Mouse (Mus musculus) retina, postnatal 1 day (tissue): ENCODE measurements around the gene Cyfip2.
A peak's percentile ranks its signal among the peaks of the same experiment; 100 is the strongest.

Experiments used
- DNase-seq: peaks from one replicate; pipeline ENCODE4 v3.0.0-alpha.2; 2012

The Cyfip2 gene

DNA sequence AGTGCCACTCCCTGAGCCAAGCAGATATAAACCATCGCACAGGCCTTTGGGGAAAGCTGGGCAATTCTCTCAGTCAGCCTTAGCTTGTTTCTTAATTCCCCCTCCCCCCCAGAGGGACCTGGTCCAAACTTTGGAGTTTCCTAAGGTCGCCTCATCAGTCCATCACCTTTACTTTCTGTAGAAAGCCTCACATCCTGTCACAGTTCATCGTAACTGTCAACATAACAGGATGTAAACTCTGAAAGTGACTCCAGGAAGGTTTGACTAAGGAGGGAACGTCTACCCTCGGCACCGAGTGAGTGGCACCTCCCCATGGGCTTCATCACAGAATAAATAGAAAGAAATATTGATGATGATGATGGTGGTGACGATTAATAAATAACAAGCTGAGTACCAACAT, 4.9 kb downstream of the Cyfip2 start:
- no peak for DNase-seq

DNA sequence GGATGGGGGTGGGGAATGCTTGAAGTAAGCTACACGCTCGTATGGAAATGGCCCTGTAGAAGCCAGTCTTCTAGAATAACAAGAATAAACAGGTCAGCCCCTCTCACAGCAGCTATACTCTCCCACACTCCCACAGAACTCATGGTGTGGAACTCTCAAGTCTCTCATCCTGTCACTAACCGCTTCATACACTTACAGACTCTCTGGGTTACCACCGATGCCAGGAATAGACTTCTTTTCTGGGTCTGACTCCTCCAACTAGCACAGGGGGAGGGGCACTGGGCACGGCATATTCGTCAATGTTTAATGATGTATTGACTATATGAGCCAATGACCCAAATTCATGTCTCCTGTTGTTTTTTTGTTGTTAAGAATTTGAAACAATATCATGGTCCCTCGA, 5.9 kb downstream of the Cyfip2 start:
- DNase-seq = no peak

DNA sequence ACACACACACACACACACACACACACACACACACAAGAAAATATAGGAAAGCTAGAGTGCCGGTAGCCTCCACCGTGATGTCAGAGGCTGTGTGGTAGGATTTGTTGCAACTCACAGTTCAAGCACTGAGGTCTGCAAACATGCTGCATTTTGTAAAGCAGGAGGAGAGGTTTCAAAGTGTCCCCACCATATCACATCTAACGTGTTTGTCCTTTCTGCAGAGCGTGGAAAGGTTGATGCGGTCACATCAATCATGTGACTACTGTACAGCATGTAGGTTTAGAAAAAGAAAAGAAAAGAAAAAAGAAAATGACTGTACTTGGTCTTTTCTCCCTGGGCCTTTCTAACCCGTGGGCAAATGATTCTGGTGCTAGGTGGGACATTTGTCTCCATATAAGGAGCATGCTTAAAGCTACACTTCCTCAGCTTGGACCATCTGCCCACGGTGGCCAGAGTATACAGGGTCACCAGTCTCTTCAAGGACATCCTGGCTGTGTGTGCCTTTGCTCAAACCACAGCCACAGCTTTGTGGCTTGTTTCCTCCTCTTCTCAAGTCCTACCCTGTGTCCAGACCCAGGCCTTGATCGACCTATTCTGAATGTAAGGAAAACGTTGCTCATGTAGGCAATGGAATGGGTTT, 6.7 kb downstream of the Cyfip2 start:
- no peak for DNase-seq

DNA sequence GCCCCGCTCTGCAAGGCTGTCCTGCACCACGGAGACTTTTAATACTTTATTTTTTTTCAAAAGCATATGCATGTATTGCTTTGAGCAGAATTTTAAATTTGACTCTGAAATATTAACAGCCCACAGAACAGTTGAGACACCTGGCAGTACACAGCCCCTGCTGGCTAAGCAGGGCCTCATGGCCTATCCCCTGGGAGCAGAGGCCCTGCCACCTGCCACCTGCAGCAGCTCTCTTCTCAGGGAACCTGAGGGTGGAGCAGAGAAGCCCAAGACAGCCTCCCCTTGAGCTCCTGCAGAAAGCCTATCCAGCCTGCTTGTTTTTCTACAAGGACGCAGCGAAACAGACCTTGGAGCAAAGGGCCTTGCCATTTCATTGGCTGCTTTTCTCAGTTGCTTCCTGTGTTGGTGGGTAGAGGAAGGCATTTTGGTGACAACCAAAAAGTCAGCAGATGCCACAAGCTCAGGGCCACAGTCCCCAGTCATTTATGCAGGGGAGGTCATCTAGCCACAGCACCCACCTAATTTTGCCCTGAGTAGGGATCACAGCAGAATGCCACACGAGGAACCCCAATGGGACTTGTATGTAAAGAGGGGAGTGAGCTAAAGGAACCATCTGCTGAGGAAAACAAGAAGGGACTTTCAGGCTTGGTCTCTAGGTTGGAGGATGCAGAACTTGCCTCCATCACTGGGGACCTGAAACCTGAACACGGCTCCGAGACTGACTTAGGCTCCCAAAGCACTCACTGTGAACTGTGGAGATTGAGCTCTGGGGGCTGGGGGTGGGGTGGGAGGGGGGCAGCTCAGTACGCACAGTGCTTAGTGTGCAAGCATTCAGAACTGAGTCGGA, 7.6 kb downstream of the Cyfip2 start:
- no peak for DNase-seq

DNA sequence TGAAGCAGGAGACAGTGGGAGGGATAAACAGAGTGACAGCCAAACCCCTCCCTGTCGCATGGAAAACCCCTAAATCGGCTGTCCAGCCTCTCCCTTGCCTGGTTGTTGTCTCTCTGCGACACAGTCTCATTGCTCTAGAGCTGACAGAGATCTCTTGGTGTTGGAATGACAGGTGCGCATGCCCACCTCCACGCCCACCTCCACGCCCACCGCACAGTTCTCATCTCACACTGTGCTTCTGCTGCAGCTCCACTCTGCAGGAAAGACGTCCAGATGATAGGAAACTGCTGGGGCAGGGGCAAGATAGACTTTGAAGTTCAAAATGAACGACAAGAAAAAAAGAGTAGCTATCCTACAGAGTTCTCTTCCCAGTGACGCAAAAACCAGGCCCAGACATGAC, 8.6 kb downstream of the Cyfip2 start:
- no peak for DNase-seq

DNA sequence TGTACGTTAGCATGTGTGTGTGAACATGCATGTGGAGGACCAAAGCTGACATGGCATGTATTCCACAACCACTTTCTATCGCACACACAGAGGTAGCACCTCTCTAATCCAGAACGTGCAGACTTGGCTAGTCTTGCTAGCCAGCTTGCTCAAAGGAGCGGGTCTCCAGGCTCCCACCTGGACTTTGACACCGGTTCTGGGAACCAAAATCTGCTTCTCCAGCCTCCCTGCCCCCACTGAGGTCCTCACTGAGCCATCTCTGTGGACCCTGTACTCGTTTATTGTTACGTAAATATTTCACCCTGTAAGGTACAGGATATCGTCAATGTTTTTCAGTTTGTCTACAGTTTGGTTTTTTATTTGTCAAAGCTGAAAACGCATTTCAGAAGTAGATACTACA, 10.2 kb downstream of the Cyfip2 start:
- no peak for DNase-seq

DNA sequence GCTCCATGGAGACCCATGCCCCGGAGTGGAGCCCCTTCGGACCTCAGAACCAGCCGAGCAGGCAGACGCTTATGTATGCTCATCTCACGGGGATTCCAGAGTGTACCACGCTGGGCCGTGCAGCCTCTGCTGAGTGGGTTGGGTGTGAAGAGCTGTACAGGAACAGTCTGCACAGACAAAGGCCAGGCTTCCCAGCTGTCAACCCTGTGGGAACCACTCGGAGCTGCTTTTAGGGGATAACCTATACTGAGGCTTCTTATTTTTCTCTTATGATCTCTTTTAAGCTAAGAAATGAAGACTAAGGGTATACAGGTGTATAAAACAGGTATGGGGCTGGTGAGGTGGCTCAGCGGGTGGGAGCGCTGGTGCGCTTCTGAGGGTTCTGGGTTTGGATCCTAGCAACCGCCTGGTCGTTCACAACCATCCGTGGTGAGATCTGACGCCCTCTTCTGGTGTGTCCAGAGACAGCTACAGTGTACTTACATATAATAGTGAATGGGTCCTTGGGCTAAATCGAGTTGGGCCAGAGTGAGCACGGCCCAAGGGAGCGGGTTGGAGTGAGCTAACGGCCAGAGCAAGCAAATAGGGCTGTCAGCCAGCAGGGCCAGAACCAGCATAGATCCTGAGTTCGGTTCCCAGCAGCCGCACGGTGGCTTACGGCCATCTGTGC, 10.9 kb downstream of the Cyfip2 start:
- DNase-seq = no peak

DNA sequence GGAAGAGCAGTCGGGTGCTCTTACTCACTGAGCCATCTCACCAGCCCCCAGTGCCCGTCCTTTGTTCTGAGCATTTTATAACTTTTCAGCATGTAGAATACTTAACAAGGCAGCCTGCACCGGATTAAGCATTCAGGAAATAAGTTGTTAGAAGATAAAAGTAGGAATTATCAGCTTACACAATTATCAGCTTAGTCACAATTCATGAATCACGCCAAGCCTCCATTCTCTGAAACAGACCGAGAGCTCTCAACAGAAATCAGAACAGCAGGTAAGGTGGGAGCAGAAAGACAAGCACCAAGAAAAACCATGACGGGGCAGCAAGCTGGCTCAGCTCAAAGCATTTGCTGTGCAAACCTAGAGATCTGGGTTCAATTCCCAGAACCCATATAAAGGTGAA, 12.8 kb downstream of the Cyfip2 start:
- DNase-seq = peak; percentile 60

DNA sequence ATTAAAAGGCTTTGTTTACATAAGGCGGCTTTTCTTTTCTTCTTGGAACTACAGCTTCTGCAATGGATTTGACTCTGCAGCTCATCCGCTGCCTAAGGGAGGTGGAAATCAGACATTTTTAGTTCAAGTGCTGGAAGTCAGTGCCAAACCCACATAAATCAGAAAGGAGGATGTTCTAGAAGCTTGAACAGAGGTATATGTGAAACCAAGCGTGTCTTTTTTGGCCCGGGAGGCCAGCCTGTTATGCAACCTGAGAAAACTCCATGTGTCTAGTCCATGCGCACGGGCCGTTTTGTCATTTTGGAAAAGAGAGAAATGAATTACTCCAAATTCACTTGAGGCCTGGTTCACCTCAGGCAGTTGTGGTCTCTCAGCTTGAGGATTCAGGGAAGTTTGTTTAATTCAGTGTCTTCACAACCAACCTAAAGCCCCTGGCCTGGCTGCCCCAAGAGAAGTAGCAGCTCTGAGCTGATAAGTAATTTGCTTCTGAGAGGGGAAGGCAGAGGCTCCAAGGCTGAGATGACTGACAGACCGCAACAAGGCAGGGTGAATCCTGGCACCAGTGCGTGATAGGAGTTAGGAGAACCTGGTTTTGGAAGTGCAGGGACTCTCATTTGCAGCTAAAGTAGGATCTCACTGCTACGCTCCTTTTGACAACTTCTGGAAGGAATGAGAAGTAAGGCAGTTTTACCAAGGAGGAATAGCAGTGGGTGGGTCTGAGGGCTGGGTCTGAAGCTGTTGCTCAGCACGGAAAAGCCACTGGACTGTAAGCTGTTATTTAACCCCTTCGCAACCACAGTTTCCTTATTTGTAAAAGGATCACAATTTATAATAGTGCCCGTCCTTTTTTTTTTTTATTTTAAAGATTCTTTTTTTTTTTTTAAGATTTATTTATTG, 13.5 kb downstream of the Cyfip2 start:
- DNase-seq = no peak

DNA sequence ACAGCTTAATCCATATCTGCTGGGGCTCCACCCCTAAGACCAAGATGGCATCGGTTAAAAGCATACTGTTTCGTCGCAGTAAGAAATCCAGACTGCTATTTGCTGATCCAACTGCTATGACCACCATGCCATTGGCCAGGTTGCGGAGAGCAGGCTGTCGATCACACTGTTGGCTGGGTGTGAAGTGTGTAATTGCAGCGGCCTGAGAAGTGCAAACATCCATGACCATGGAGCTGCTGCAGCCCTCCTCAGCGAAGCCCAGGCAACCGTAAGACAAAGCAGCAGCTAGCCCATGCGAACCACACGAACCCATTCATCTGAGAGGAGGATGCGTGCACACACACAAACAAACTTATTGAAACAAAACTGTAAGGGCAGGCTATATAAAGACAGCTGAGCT, 18.3 kb downstream of the Cyfip2 start:
- no peak for DNase-seq

DNA sequence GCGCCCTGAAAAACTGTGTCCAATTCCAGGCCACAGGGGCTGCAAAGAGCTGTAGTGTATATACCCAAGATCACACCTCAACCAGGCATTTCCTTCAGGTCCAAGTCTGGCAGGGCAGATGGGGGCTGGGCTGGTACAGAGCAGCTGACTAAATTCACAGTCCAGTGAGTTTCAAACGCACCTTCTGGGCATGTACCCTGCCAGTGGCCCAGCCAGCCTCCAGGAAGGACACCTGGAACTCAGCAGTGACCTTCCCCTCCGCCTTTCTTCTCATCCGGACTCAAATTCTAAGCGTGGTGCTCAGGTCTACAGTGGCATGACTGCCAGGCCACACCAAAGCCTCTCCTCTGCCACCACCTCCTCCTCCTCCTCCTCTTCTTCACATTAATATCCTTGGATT, 19.2 kb downstream of the Cyfip2 start:
- no peak for DNase-seq

DNA sequence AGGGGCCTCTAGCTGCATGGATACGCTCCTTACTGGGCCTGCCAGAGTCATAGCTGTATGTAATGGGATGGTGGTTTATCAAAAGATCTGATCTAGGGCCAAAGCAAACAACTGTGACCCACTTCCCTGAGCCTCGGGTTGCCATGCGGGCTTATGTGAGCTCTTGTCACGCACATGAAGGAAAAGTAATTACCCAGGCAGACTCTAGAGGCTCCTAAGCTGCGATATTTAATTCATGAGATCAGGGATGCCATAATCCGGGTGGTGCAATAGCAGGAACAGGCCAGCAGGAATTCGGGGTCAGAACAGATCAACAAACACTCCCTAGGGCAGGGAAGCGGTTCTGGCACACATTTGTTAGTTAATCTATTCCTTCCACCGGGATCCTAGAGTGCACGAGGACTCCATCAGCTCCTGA, 21.7 kb downstream of the Cyfip2 start:
- DNase-seq = peak; percentile 78

DNA sequence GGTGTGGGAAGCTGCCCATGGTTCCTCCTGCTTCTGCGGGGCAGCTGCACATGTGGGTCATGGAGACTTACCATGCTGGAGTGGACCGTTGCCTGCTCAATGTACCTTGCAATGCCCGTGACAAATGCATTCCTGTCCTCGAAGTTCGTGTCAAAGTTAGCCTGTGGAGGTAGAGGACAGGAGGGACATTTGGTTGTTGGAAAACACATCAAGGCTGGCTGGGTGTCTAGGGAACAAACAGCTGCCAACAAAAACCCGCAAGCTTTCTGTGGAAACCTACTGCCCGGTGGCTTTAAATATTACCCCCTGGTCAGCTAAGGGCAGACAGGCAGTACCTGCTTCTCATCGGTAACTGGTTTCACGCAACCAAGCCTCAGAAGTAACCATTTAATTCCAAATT, 23.1 kb downstream of the Cyfip2 start:
- no peak for DNase-seq

DNA sequence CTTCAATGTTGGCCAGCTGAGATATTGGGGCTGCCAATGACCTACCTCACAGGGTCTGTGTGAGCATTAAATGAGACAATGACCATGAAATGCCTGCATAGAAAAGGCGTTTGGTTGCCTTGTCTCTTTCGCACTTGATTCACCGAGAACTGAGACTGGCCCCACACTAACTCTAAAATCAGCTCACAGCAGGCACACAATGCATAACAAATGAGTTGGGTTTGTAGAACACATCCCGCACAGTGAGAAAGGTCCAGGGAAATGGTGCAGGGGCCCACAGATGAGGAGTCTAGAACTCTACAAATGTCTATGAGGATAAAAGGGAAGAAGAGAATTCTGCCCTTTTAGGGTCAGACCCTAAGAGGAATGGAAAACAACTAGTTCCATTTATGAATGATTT, 23.6 kb downstream of the Cyfip2 start:
- DNase-seq = no peak

DNA sequence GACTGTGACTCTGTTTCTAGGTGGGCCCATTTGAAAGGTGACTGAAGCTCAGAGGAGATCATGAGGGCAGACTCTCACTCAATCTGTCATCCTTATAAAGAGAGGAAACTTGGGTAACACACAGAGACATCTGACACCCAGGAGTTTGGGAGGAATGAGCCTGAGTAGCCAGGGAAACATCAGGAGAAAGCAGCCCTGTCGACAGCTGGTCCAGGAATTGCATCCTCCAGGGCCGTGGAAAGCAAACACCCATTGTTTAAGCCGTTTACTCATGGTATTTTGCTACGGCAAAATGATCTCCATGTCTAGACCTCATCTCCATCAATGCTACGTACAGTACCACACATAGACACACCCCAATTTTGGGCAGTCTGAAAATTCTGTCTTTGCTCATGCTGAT, 24.6 kb downstream of the Cyfip2 start:
- no peak for DNase-seq

DNA sequence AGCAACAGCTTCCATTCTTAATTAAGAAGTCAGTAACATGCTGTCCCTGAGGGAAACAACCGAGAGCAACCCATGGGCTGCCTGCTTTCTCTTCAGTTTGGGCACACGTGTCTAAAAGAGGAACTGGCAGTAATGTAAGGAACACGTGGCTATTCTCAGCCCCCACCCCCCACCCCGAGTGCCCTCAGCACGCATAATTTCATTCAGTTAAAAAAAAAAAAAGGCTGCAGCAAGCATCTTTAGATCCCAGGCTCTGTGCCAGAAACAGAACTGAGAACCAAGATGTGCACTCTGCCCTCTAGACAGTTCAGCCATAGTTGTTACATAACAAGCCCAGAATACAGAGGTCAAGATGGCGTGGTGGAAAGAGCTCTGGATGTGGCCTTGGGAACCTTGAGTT, 25.9 kb downstream of the Cyfip2 start:
- DNase-seq = no peak

DNA sequence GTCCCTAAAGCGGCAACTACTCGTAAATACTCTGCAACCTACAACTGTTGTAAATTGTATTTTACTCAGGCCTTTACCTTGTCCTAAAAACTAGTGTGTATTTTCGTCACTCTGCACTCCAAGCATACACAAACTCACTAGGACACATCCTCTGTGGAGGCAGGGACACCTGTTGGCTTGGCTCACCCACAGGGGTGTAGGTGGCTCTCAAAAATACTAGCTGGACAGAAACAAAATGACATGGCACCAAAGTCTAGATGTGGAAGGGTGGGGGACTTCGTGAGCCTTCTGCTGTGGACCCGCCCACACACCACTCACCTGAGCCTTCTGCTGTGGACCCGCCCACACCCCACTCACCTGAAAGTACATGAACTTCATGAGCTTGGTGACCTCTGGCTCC, 28.9 kb downstream of the Cyfip2 start:
- DNase-seq = no peak

DNA sequence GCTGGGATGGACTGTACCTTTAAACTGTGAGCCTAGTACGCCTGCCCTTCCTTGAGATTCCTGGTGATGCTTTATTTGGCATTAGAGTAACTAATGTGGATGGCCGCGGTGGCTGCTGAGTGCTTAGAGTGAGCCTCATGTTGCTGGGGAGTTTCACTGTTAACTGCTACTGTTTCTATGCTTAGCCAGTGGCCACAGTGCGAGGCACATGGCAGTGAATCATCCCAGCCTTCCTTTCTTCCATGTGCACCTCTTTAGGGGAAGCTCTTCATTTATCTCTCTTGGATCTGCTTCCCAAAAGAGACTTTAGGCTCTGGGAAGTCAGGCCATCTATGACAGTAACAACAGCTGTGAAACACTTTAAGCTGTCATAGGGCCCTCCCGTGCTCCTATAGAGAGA, 30.0 kb downstream of the Cyfip2 start:
- no peak for DNase-seq

DNA sequence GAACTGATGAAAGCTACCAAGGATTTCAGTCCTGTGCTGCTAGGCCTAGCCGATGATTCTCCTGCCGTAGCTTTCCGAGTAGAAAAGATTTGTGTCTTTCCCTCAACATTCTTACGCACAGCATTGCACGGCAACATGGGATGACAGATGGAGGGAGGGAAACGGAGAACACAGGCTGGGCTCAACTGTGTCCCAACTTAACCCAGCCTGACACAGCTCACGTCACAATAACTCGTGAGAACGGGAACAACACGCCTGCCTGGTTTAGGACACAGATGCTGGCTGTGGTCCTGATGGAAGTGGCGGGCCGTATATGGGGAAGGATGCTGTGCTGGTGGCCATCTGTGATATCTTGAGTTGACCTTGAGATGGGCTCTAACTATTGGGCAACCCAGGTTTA, 34.0 kb downstream of the Cyfip2 start:
- no peak for DNase-seq

DNA sequence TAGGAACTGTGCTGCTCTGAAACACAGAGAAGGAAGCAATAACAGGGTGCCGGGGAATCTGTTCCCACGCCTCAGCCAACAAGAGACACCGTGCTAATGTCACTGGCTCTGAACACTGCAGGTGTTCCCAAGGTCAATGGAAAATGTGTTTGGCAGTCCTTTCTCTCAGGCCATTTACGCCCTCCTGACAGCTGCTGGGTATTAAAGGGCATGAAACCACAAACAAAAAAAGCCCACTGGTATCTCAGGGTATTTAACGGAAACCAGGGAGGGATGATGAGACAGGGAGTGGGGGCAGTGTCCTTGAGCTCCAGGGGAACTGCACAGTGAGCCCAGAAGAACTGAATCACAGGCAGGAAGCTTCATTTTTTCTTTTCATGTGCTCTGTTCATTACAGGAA, 34.5 kb downstream of the Cyfip2 start:
- DNase-seq = no peak

DNA sequence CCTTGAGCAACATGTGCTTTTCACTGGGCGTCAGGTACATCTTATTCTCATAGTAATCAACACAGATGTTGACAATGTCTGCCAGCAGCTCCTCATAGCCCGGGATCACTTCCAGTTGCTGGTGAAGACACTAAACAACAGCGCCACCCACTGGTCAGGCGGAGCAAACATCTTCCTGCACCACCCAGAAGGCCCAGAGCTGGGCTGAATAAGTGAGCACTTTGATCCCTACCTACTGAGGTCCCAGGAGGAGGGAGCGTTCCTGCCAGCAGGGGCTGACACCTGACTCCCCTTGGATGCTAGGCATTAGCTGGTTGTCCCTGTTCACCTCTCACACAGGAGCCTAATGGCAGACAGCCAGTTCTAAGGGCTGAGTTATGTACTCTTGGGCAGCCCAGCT, 35.9 kb downstream of the Cyfip2 start:
- peak; percentile 53 for DNase-seq

DNA sequence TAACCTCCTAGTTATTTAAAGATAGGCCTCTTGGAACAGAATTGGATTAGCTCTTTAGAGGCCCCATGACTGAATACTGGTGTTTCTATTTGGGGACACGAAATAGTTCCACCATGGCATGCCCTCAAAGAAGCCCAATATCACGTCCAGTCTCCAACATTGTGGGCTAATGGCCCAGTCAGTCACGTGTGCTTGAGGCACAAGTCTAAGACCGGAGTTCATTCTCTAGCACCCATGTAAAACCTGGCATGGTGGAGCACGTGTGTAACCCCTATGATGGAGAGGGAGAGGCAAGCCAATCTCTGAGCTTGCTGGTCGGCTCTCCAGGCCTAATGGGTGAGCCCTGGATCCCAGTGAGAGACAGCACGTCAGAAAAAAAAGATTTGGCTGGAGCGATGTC, 36.5 kb downstream of the Cyfip2 start:
- no peak for DNase-seq

DNA sequence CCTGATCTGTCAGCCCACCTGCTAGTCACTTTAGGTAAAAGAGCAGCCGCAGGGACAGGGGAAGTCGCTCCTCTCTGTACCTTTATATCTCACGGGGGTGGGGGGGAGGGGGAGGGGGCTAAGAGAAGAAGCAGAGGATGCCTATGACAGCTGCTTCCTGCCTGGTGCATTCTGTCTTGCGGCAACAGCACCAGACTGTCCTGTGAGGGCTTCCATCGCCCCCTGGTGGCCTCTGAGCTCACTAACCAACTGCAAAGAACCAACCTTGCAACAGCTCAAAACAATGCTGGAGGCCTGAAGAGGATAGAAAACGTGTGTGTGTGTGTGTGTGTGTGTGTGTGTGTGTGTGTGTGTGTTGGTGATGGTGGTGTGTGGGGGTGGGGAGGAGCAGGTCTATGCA, 37.4 kb downstream of the Cyfip2 start:
- peak; percentile 87 for DNase-seq
